Mouse (Mus musculus) kidney, postnatal 36 days (tissue): Measurements from ENCODE around the gene Rhot1.
"Not testable (repeated sequence)": the region's sequence is repeated elsewhere in the genome, so short reads cannot be mapped to it uniquely, and the experiment has no call there.

Source experiments
- DNase-seq, 2 experiments: peaks; one replicate each; pipeline ENCODE4 v3.0.0; 2021 to 2022; ENCODE audit warnings: mixed read lengths in 2 of 2

The Rhot1 gene

DNA sequence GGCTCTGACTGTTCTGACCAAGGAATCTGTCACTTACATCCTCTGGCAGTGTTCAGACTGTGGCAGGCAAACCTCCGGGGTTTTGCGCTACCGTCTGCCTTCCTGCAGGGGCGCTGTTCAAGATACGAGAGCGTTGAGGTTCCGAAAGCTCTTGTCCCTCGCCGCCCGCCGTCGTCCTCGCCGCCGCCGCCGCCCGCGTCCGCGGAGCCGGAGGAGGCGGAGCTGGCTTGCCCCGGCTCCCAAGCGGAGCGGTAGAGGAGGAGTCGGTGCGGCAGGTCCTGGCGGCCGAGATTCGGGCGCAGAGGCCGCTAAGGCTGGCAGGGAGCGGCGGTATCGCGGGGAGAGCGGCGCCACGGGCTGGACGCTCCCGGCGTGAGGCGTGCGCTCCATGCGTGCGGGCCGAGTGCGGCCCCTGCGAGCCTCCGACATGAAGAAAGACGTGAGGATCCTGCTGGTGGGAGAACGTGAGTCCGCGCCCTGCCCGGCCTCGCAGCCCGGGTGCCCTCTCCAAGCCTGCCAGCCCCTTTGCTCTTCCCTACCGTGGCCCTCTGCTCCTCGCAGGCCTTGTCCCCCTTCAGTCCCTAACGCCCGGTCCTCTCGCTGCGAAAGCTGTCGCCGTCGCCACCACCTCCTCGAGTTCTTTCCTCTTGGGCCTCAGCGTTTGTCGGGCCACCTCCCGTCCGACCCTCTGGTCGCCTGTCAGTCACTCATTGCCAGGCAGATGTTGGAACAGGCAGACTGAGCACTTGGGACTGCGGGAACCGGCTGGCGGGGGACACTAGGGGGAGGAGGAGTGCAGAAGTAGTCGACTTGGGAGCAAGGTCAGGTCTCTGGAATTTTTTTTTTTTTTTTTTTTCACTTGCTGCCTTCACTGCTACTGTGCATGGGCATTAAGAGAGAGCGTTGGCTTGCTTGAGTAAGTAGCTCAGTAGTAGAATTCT is at the start of gene Rhot1:
Gene Rhot1, plus strand, starts transcription at position 160 of the 941 bp plus-strand sequence.
- peak; percentile 96 to 98 for DNase-seq

DNA sequence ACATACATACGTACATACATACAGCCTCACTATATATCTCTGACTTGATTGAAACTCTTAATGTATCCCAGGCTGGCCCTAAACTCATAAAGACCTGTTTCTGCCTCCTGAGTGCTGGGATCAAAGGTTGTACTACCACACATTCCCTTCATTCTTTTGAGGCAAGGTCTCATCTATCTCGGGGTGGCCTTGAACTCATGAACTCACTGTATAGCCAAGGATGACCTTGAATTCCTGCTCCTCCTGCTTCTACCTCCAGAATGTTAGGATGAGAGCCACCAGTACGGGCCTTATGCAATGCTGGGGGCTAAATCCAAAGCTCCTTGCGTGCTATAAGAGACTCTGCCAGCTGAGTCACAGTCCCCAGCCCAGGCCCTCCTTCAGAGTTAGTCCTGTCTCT is 47.8 kb upstream of the Rhot1 start:
- DNase-seq, result no peak

DNA sequence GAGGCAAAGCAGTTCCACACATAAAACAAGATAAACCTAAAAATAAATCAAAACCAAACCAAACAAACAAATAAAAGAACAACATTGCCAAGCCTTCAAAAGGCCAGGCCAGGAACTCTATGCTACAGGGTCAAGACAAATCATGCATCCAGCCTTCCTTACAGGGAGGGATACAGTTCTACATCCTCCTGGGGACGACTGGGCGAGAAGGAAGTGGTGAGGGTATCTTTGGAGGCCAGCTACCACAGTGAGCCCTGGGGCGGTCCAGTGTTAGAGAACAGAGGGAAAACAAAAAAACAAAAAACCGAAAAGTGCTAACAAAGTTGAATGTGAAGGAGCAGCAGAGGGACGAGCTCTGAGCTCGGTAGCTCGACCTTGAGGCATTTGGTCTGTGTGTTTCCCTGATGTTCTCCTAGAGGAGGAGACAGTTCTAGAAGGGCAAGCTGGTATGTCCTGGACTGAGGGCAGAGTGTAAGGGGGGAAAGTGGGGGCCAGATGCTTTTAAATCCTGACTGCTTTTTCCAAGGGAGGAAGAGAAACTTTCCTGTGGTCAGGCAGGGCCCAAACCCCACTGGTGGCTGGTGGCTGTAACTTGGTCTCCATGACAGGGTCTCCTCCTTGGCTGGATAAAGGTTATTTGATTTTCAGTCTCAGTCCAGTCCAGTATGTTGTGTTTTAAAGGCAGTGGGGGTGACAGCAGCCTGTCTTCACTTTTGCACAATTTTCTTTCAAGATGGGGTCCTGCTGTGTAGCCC is 45.3 kb upstream of the Rhot1 start:
- DNase-seq, result no peak

DNA sequence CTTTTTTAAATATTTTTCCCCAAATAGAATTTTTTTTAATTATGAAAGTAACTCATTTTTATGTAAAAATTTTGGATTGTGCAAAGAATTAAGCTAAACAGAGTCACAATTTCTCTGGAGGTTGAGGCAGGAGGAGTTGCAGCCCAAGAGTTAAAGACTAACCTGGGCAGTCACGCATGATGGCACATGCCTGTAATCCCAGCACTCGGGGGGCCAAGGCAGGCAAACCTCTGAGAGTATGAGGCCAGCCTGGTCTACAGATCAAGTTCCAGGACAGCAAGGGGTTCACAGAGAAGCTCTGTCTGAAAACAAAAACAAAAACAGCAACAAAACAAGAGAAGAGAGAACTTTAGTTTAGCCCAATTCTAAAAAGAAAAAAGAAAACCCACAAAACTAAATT is 44.6 kb upstream of the Rhot1 start:
- peak; percentile 77 to 83 for DNase-seq

DNA sequence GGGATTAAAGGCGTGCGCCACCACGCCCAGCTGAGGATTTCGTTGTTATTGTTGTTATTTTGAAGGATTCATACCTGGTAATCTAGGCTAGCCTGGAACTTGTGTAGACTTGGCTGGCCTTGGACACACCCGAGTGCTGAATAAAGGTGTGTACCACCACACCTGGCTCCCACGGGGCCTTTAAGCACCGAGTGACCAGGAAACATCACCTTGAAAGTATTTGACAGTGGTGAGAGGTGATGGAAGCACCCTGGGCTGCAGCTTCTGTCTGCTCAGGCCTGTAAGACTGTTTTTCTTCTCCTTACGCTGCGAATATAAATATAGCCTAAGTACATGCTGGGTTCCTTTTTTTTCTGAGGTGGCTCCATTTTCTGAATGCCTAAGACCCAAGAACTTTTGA is 40.7 kb upstream of the Rhot1 start:
- no peak for DNase-seq

DNA sequence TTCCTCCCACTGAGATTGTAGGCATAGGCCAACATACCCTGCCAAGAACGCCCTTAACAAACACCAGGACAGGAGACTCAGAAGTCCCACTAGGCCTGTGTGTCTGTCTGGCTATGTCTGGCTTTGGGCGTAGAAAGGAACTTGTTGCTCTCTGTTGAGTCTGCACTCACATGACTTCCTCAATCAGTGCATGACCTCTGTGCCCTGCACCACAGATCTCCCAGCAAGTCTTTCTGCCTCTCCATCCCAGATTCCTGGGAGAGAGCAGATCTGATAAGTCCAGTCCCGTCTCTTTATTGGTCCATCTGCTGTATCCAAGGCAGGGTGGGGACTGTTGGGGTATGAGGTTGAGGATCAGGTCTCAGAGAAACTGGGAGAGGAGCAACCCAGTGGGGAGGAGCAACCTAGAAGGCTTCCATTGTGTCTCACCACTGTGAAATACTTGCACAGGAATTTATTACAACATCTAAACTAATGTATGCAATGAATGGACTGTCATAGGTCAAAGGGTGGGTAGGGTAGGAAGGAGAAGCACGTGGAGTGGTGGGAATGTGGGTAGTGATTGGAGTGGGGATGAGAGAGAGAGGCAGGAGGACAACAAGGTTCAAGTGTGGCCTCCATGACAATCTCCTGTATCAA is 40.1 kb upstream of the Rhot1 start:
- peak in 1 of 2 experiments; percentile 47 for DNase-seq

DNA sequence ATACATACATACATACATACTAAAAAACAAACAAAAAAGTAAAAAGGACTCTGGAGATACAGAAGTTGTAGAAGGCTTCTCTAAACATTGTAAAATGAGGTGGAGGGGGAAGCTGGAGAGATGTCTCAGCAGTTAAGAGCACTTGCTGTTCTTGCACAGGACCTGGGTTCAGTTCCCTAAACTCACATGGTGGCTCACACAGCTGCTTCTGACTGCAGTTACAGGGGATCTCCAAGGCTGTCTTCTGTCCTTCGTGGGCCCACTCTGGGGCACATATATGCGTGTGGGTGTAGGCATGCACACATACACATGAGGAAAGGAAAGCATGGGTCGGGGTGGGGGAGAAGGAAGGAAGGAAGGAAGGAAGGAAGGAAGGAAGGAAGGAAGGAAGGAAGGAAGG is 39.2 kb upstream of the Rhot1 start:
- DNase-seq, result no peak

DNA sequence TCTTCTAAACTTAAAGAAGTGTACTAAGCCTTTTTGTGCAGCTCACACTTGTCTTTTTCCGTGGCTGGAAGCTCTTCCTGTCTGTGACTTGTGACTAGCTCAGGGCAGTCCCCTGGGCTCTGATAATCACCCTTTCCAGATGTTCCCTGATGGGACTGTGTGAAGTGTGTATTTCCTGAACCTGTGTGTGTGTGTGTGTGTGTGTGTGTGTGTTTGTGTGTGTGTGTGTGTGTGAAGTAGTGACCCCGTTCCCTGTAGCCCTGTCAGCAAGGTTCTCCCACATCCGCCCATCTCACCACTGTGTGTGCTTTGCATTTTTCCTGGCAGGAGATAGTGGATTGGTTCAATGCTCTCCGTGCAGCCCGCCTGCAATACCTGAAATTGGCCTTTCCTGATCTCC is 38.5 kb upstream of the Rhot1 start:
- no peak for DNase-seq

DNA sequence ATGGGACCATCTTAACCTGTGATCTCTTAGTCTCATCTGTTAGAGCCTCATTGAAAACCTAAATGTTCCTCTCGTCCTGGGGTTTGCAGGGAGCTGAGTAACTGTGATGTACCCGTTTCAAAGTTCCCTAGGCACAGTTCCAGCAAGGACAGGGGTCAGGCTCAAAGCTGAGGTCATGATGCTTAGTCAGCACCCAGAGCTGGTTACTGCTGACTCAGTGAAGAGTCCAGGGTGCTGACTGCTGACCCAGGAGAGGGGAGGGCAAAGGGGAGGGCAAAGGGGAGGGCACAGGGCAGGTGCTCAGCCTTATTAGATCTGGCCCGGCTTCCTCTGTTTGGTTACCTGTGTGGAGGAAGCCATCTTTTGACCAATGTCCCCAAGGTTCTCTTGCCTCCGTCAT is 36.9 kb upstream of the Rhot1 start:
- DNase-seq, result peak; percentile 89 to 94

DNA sequence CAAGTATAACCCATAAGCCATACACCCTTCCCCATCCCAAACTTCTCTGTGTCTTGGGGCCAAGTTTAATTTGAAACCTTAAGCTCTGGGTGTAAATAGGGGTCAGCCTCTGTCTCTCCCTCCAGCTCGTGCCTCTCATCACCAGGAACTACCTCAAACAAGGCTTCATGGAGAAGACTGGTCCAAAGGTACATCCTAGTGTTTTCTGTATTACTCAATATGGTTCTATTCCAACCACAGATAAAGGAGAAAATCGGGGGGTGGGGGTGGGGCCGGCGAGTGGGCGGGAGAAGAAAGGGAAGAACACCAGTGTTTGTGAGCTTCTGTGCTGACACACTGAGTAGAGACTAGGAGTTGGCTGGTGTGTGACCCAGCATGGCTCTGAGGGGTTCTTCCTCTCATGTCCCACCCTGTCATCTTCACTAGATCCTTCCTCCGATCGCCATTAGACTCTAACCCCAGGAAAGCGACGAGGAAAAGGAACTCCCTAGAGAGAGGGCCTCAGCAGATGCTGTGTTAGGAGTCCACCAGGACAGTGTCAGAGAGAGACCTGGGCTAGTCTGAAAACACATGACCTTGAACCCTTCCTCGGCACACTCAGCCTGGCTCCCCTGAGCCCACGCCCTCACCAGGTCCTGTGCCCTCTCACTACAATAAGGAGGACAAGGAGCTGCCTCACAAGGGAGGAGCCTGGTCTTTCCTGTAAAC is 34.7 kb upstream of the Rhot1 start:
- no peak for DNase-seq

DNA sequence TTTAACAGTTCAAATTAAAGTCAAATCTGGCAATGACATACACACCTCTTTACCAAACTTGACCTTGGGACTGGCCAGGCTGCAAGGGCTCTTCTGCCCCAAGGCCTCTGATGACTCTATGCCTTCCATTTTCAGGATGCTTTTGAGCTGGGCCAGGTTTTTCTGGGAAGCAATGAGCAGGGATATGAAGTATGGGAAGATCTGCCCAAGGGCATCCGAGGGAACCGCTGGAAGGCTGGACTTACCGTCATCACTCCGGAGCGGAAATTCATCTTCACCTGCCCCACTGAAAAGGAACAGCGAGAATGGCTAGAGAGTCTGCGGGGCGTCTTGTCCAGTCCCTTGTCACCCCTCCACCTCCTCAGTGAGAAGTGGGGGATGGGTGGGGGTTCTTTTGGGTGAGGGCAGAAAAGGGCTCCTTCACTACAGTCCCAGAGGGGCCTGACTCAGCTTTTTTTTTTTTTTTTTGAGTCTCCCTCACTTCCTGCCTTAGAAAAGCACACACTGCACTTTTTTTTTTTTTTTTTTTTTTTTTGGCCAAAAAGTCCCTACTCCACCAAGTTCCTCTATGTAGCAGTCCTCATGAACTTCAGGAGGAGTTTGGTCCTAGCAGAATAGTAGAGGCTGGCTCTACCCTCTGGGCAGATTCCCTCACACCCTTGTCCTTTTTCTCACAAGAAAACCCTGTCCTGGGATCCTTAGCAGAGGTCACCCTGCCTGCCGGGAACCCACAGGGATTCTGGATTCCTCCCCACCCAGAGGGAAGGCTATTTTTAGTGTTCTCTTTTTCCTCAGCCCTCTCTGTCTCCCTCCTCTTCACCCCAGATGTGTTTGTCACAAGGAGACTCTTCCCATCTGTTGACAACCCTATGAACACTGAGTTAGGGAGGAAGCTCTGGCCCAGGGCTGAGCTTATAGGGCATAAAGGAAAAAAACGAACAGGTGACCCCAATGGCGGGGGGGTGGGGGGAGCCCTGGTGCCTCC is 31.6 kb upstream of the Rhot1 start:
- peak; percentile 35 to 55 for DNase-seq

DNA sequence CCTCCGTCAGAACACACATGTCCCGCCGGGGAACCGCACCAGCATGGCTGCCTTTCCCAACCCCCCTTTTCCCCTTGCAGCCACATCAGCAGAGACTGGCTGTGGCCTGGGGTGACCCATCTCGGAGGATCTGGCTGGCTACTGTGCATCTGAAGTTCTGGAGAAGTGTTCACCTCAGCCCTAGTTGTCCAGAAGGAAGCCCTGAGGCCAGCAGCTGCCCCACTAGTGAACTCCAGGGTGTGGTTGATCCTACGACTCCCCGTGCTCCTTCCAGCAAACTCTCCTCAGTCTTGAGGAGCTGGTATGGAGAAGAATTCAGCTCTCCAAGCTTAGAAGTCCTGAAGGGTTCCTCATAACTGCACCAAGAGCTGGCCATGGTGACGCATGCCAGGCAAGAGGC is 30.5 kb upstream of the Rhot1 start:
- DNase-seq, result no peak

DNA sequence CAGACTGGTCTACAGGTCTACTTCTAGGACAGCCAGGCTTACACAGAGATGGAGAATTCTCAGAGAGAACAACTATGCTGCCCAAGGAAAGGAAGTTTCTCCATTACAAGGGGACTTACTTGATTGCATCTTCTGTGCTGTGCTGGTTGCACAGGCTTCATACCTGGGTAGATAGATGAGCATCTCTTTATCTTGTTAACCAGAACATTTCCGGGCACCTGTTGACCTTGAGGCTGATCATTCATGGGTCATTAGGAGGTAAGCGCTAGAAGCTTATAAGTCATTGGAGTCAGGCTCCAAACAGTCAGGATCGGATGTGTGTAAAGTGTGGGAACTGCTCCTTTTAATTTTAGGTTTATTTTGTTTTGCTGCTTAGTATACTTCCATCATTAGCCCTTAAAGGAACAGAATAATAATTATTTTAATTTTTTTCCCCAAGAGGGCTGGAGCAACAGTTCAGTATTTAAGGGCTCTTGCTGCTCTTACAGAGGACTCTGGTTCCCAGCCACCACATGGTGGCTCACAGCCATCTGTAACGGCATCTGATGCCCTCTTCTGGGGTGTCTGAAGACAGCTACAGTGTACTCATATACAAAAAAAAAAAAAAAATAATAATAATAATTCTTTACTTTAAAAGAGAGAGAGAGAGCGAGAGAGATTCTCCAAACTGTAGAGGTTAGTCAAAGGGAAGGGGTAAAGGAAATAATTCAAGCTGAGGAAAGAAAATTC is 27.6 kb upstream of the Rhot1 start:
- DNase-seq, result no peak

DNA sequence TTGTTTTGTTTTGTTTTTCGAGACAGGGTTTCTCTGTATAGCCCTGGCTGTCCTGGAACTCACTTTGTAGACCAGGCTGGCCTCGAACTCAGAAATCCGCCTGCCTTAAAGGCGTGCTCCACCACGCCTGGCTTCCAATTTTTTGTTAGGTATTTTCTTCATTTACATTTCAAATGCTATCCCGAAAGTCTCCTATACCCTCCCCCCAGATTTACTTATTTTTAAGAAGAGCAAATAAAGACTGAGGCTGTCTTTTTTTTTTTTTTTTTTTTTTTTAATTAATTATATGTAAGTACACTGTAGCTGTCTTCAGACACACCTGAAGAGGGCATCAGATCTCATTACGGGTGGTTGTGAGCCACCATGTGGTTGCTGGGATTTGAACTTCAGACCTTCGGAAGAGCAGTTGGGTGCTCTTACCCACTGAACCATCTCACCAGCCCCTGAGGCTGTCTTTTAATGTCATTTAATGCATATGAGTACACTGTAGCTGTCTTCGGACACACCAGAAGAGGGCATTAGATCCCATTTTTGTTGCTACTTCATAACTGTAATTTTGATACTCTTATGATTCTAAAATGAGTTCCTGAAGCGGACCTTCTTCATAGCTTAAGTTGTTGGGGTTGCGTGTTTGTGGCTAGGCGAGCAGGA is 25.6 kb upstream of the Rhot1 start:
- not testable (repeated sequence) for DNase-seq

DNA sequence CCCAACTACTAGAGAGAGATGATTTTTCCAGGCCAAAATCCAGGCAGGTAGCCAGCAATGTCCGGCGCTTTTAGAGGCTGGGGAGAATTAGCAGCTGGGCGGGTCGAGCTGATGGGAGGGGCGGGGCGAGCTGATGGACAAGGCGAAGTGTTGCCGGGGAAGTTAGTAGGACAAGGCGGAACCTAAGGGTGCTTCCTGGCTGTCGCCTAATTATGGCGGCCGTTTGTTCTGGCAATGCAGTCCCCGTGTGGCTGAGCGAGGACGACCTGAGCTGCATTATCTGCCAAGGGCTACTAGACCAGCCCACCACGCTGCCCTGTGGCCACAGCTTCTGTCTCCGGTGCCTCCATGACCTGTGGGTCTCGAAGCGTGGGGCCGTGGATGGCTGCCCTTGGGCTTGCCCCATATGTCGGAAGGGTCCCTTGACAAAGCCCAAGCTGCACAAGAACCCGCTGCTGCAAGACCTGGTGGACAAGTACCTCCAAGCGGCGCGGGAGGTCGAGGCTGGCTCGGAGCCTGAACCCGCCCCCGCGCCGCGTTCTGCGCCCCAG is 25.0 kb upstream of the Rhot1 start, which contains the start of gene Rnf135:
Gene Rnf135, plus strand, starts transcription at position 147 of the 551 bp plus-strand sequence.
- DNase-seq, result peak; percentile 97 to 98

DNA sequence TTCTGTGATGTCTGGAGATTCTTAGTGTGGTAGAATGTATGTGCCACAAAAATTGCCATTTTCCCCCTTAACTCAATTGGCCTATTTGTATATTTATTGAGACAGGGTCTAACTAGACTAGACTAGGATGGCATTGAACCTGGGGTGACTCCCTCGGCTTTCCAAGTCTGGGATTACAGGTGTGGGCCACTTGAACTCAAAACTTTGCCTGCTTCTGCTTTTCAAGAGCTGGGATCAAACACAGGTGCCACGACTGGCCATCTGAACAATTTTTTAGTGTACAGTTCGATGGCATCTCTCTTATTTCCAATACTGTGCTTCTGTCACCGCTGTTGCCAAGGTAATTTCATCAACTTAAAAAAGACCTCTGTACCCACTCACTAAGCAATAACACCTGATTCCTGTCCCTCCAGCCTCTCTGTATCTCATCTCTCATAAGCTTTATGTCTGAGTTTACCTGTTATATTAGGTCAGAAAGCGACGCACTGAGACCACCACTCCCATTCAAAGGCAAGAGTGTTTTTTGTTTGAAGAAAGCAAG is 24.2 kb upstream of the Rhot1 start:
- no peak for DNase-seq

DNA sequence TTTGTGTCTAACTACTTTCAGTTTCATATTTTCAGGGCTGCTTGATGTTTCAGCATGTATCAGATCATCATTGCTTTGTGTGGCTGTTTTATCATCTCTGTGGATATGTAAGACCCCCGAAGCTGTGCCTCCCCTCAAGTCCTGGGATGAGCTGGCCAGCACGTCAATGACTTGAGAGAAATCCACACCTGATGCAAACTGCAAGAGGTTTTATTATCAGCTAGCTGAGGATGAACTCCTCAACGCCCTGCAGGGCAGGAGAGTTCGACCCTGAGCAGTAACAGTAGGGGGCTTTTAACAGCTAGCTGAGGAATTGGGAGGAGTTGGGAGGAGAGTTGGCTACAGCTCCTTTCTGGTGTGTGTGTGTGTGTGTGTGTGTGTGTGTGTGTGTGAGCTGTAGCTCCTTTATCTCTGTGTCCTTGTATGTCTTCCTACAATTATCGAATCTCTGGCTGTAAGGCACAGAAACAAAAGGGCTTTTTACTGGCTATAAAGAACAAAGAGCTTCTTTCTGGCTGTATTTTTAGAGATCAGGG is 23.3 kb upstream of the Rhot1 start:
- not testable (repeated sequence) for DNase-seq

DNA sequence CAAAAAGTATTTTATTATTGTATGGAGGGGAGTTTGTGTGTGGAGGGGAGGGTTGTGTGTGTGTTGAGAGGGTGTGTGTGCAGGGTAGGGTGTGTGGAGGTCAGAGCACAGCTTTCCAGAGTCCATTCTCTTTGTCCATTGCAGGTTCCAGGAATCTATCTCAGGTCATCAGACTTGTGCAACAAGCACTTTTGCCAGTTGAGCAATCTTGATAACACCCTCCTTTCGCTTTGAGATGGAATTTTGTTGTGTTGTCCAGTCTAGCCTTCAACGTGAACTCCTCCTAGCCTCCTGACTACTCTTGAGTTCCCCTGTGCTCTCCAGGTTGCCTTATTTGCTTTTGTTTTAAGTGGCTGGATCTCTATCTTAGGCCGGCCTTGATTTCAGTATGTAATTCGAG is 18.5 kb upstream of the Rhot1 start:
- no peak for DNase-seq

DNA sequence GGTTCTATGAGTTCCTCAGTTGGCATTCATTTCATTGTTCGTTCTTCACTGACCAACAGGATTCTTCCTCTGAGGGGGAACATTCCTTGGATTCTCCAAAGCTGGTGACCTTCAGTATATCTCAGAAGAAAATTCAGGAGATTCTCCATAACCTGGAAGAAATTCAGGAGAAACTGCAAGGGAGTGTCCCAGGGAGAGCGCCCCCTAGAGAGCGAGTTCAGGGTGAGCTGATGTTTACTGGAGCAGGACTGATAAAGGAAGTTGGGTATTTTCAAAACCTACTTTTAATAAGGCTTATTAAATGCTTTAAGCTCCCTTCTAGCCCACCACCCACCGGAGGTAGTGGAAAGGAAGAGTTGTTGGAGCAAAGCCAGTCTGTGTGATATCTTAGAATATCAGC is 15.0 kb upstream of the Rhot1 start:
- peak in 1 of 2 experiments; percentile 61 for DNase-seq
